15 mouse cellular contexts compared by ENCODE assay signal in the genomic region with DNA sequence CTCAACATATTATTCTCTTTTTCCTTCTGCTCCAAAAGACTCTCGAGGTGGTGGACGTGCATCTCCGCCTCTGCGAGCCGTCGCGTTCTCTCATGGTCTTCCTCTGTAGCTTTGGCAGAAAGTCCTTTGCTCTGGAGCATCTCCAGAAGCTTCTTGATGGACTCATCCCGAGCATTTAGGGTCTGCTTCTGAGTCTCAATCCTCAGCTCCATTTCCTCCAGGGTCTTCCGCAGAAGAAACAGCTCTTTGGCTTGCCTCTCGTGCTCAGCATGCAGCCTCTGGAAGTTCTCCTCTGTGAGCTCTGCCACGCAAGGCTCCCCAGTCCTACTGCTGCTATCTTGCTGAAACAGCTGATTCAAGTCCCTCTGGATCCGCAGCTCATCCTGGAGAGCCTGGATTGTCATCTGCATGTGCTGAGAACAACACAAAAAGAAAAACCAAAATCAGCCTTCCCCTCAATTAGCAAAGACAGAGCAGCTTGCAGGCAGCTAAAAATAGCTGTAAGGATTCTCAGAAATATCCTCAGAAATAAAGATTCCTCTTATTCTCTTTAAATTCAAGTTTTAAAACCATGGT. TPM values are rescaled to one million over a fixed set of nuclear protein-coding genes. Genes with fewer than 3 reads are reported as not detected.
A peak's percentile ranks its signal among the peaks of the same experiment; 100 is the strongest.
DNase-seq lines count a peak whose midpoint lies in the region; ATAC-seq and TF ChIP-seq lines count a peak whose summit lies in the region.
"Had no signal": no experiment of that assay in that cellular context is flagged by ENCODE, and none has a peak within 500 bp of the region (broad histone marks: within the 10 kb centered on the region; RNA-seq: fewer than 3 reads in every experiment).

No protein-coding gene starts in this region.

- H3K9ac ChIP-seq in forebrain, embryonic 15.5 days (replicated peaks), result no peak overlapping the region
- no peak overlapping the region for H3K9ac ChIP-seq in forebrain, embryonic 14.5 days (ENCODE audit: low read length)
- H3K9ac ChIP-seq in heart, adult 2 months (ENCODE audit: low read depth, low read length), result no peak overlapping the region
- H3K9ac ChIP-seq: embryonic facial prominence, embryonic 12.5 days; liver, embryonic 15.5 days had no signal

- peak overlapping the region; percentile 33; the same call in 1 of the 2 replicates for H3K27ac ChIP-seq in forebrain, embryonic 15.5 days (replicated peaks)
- no peak overlapping the region for H3K27ac ChIP-seq in forebrain, embryonic 14.5 days (ENCODE audit: low read depth, low read length)
- peak overlapping the region; percentile 83 for H3K27ac ChIP-seq in layer of hippocampus, adult 2 months
- H3K27ac ChIP-seq in heart, adult 2 months, result no peak overlapping the region
- H3K27ac ChIP-seq: embryonic facial prominence, embryonic 12.5 days; liver, embryonic 15.5 days had no signal

- no peak for DNase-seq in forebrain, embryonic 14.5 days (ENCODE audit: low spot score)
- peak; percentile 45 for DNase-seq in cerebellum, adult 9-11 months
- peak; percentile 25 to 49 for DNase-seq in layer of hippocampus, adult 2 months (ENCODE audit: low spot score in 2 of 2)
- DNase-seq in right cerebral cortex, adult 2 months (ENCODE audit: low spot score in 2 of 2), result peak; percentile 49 to 59
- no peak for DNase-seq in heart, adult 2 months
- no peak for DNase-seq in thymus, postnatal 36 days
- DNase-seq in heart, postnatal 14 days, result no peak
- DNase-seq: heart, adult 18-20 months; heart, postnatal 4 days; kidney, adult 8-10 months; thymus, postnatal 14 days had no signal

- H3K79me2 ChIP-seq in heart, adult 2 months (replicated peaks; ENCODE audit: control insufficient read depth, insufficient read depth, low read length), result no peaks in the 10 kb centered on the region

- 91% methylated on average over 12 of the region's 12 CpGs for WGBS in forebrain, embryonic 15.5 days
- WGBS in forebrain, embryonic 14.5 days, result 91% methylated on average over 12 of the region's 12 CpGs
- WGBS in heart, adult 2 months, result 84% methylated on average over 12 of the region's 12 CpGs

- intact Hi-C loops in heart, adult 2 months (cut with DNase I), result loop anchor here (10.0 kb wide), 2 partner anchors 198 to 528 kb away; no protein-coding TSS in a partner anchor
- intact Hi-C loops in heart, postnatal 14 days (cut with DNase I), result loop anchor here (10.0 kb wide), 1 partner anchor 508 kb away; no protein-coding TSS in a partner anchor

- H3K4me1 ChIP-seq in forebrain, embryonic 15.5 days, result no peaks in the 10 kb centered on the region
- no peaks in the 10 kb centered on the region for H3K4me1 ChIP-seq in forebrain, embryonic 14.5 days (ENCODE audit: control insufficient read depth, insufficient read depth, low read length)
- no peaks in the 10 kb centered on the region for H3K4me1 ChIP-seq in heart, adult 2 months (ENCODE audit: control insufficient read depth, insufficient read depth, low read length)
- H3K4me1 ChIP-seq: embryonic facial prominence, embryonic 12.5 days; liver, embryonic 15.5 days had no signal

- H3K27me3 ChIP-seq in forebrain, embryonic 15.5 days, result no peaks in the 10 kb centered on the region
- H3K27me3 ChIP-seq in forebrain, embryonic 14.5 days (replicated peaks; ENCODE audit: control insufficient read depth, insufficient read depth, low read length), result no peaks in the 10 kb centered on the region
- H3K27me3 ChIP-seq in heart, adult 2 months (ENCODE audit: control insufficient read depth, insufficient read depth, low read length), result no peaks in the 10 kb centered on the region
- H3K27me3 ChIP-seq: embryonic facial prominence, embryonic 12.5 days; liver, embryonic 15.5 days; megakaryocyte, embryonic 14.5 days had no signal

- TF ChIP-seq CTCF in layer of hippocampus, adult 2 months (conservative IDR thresholded peaks at IDR 0.05), result no peak
- no peak for TF ChIP-seq CTCF in heart, adult 2 months (IDR thresholded peaks at IDR 0.05)

- H3K4me3 ChIP-seq in forebrain, embryonic 15.5 days, result no peak overlapping the region
- H3K4me3 ChIP-seq in forebrain, embryonic 14.5 days (ENCODE audit: low read depth, low read length), result no peak overlapping the region
- peak overlapping the region; percentile 21; the same call in 1 of the 2 replicates for H3K4me3 ChIP-seq in layer of hippocampus, adult 2 months
- H3K4me3 ChIP-seq in heart, adult 2 months, result no peak overlapping the region
- H3K4me3 ChIP-seq: embryonic facial prominence, embryonic 12.5 days; liver, embryonic 15.5 days; megakaryocyte, embryonic 14.5 days had no signal

- no peak for TF ChIP-seq EP300 in heart, adult 2 months (IDR thresholded peaks at IDR 0.05; ENCODE audit: insufficient read depth, low read depth, low read length)

- no peak for ATAC-seq in forebrain, embryonic 15.5 days (replicated peaks)
- ATAC-seq in forebrain, embryonic 14.5 days, result no peak

- no peak for TF ChIP-seq POLR2A in heart, adult 2 months (IDR thresholded peaks at IDR 0.05; ENCODE audit: insufficient read depth, low read depth, low read length)

- H3K9me3 ChIP-seq in forebrain, embryonic 15.5 days, result no peaks in the 10 kb centered on the region
- no peaks in the 10 kb centered on the region for H3K9me3 ChIP-seq in forebrain, embryonic 14.5 days (replicated peaks; ENCODE audit: control insufficient read depth, low read length)
- H3K9me3 ChIP-seq: embryonic facial prominence, embryonic 12.5 days; liver, embryonic 15.5 days; megakaryocyte, embryonic 14.5 days had no signal

- 0 out of 2 replicates have a peak, but pooled peaks cover 2% of the 10 kb centered on the region for H3K36me3 ChIP-seq in forebrain, embryonic 15.5 days
- H3K36me3 ChIP-seq in forebrain, embryonic 14.5 days (ENCODE audit: control insufficient read depth, insufficient read depth, low read length), result peaks cover 2% of the 10 kb centered on the region; the same call in 1 of the 2 replicates
- H3K36me3 ChIP-seq in heart, adult 2 months (ENCODE audit: control insufficient read depth, insufficient read depth, low read length), result no peaks in the 10 kb centered on the region
- H3K36me3 ChIP-seq: liver, embryonic 15.5 days had no signal

- no peak overlapping the region for H3K4me2 ChIP-seq in forebrain, embryonic 15.5 days (replicated peaks)
- H3K4me2 ChIP-seq in forebrain, embryonic 14.5 days (ENCODE audit: low read length), result no peak overlapping the region
- H3K4me2 ChIP-seq: embryonic facial prominence, embryonic 12.5 days; liver, embryonic 15.5 days had no signal

RNA-seq across cellular contexts. Expression of a gene that starts 51.0 kb away (rescaled TPM):
- polyA plus RNA-seq in forebrain, embryonic 15.5 days (2015; fragmentation: Nextera tagmentation; extraction: Ambion mirVana), result 39.9 and 42.2 TPM in 2 replicates
- polyA plus RNA-seq in forebrain, embryonic 14.5 days (2014; fragmentation: Nextera tagmentation; extraction: Ambion mirVana), result 28.1 and 37.7 TPM in 2 replicates
- total RNA-seq in layer of hippocampus, adult 2 months (2021), result 10 to 100 TPM; 51.9 to 54.5 TPM
- 10 to 100 TPM; 36.0 to 41.8 TPM for total RNA-seq in heart, adult 2 months (2021)
- polyA plus RNA-seq in heart, adult 2 months (2012; rRNA removed), result 15.0 and 29.1 TPM in 2 replicates
- total RNA-seq in heart, postnatal 14 days (2021), result 10 to 100 TPM; 36.9 to 39.9 TPM

Comparison
In these comparisons a context has a peak if more than half of its experiments do, and no peak if none do; other contexts are left out.
1. H3K27ac ChIP-seq: peak in forebrain, embryonic 15.5 days (single experiment) and layer of hippocampus, adult 2 months (single experiment); none in forebrain, embryonic 14.5 days (single experiment) and heart, adult 2 months (single experiment).
2. DNase-seq: peak in cerebellum, adult 9-11 months (single experiment), layer of hippocampus, adult 2 months (2 of 2) and right cerebral cortex, adult 2 months (2 of 2); none in forebrain, embryonic 14.5 days (single experiment), heart, adult 2 months (0 of 2), thymus, postnatal 36 days (0 of 2) and heart, postnatal 14 days (0 of 2).